Mouse (Mus musculus): ENCODE data around the gene Tnfaip8l1.

The Tnfaip8l1 gene

DNA sequence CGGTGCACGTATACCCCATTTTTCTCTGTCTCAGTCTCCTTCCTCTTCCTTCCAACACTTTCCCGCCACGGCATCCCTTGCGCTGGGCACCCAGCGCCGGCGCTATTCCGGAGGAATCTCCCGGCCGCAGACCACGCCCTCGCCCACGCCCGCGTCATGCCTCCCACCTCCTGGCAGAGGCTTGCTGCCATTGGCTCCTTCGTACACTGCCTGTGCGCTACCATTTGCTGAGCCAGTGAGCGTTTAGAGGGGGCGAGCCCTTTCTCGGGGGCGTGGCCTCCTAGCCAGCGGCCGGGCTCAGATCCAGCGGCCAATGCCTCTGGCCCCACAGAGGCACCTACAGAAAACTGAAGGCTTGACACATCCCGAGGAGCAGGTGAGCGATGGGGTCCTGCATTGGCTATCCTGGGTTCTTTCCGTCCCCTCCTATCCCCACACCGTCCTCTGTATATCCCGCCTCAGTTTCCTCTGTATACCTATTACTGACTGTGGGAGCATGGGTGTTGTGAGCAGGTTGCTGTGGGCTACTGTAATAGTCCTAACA is at the start of gene Tnfaip8l1:
Gene Tnfaip8l1 (plus strand): TSS at position 247 of the 544 bp plus-strand sequence.
- DNase-seq: peak; percentile 93

DNA sequence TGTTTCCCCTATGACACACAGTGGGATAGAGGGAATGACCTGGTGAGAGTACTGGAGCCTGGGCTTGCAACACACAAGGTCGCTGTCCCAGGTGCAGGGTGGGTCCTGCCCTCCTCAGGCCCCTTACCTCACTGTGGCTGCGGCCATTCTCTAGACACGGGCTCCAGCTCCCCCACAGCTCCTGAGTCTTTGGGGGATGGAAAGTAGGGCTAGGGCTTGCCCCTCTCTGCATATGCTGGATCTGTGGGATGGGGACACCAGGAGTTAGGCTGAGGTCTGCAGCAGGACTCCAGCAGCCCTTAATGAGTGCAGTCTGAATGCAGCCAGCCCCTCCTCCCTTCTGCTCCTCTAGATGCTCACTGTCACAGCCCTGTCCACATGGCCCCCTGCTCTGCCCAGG is 49.5 kb upstream of the Tnfaip8l1 start:
- no peak for DNase-seq

DNA sequence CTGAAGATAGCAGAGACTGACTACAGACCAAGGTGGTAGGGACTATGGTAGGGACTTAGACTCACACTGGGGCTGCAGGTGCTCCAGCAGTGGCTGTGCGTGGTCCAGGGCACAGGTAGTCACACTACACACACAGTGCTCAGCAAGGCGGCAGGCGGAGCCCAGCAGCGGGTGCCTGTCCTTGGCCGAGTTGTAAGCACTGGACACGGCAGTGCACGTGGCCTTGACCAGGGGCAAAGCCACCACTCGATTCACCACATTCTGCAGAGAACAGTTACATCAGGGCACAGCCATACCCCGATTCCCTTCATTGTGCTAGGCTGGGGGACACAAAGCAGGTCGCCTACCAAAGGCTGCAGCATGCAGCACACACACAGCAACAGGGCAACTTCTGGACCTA is 46.1 kb upstream of the Tnfaip8l1 start:
- no peak for DNase-seq

DNA sequence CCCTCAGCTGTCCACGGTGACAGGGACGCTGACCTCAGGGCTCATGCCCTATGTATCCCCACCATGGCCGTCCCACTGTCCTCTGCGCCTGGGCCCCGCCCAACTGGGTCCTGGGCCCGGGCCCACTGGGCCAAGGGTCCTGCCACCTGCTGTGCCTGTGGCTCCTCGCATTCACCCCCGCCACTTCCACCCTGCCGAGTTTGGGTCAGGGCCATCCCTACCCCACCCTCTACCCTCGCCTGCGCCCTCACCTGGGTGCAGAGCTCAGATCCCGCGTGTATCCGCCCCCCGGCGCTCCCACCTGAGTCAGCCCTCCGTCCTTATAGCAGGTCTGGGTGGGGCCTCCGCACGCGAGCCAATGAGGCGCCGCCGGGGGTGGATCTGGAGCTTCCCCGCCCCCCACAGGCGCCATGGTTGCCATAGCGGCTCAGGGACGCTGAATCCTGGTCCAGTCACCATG is 45.0 kb upstream of the Tnfaip8l1 start, which contains the start of gene Plin5:
Gene Plin5 (minus strand): TSS at position 346 of the 460 bp plus-strand sequence.
- DNase-seq: peak; percentile 81

DNA sequence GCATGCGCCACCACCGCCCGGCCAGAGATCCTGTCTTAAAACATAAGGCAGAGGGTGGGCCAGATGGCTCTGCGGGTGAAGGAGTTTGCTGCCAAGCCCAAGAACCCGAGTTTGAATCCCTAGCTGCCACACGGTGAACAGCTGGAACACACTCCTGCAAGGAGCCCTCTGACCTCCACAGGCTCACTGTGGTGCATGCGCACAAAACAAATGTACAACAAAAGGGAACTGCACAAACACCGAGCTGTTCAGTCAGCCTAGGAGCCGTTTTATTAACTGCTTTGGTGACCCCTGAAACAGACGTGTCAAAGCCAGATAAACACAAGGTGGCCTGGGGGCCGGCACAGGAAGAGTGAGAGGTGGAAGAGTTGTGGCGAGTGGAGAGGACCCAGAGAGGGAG is 42.8 kb upstream of the Tnfaip8l1 start:
- DNase-seq: no peak

DNA sequence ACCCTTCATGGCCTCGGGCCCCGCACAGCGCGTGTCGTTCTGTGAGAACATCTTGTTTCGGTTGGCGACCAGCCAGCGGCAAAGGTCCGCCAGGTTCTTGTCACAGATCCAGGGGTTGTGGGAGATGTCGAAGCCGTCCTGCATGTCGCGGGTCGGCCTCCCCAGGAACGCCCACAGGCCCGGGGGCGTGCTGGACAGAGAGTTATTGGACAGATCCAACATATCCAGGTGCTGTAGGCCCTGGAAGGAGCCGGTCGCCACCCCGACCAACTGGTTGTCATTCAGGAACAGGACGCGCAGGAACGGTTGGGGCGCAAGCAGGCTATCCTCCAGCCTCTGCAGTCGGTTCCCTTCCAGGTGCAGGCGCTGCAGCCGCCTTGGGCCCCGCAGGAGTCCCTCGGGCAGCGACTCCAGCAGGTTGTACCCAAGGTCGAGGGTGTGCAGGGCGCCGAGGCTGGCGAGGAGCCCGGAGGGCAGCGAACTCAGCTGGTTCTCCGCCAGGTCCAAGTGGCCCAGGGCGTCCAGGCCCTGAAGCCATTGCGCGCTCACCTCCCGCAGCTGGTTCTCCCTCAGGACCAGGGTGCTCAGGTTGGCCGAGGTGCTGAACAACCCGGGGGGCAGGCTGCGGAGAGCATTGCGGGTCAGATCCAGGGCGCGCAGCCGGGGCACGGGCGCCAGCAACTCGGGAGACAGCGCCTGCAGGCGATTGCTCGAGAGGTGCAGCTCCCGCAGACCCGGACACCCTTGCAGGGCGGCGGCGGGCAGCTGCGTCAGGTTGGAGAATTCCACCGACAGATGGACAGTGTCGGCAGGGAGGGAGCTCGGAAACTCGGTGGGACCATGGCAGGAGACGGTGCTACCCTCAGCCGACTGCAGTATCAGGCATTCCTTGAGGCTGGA is 42.0 kb upstream of the Tnfaip8l1 start:
- peak; percentile 85 for DNase-seq

DNA sequence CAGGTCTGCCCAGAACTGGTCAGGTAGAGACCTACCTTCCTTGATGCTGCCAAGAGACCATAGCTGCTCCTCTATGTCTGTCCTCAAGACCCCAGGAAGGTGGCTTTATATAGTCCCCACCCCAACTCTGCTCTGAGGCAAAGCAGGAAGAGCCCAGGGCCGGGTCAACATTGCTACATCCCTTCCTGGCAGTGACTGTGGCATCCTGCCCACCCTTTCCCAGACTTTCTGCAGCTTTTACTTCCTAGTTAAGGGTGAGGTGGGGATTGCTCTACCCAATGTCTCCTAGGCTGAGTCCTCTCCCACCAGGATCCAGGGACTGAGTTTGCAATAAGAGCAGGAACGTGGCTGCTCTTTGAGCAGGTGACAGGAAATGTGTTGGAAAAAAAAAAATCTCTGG is 40.5 kb upstream of the Tnfaip8l1 start, which contains the start of gene Lrg1:
Gene Lrg1 (minus strand): TSS at position 176 of the 400 bp plus-strand sequence.
- DNase-seq: no peak

DNA sequence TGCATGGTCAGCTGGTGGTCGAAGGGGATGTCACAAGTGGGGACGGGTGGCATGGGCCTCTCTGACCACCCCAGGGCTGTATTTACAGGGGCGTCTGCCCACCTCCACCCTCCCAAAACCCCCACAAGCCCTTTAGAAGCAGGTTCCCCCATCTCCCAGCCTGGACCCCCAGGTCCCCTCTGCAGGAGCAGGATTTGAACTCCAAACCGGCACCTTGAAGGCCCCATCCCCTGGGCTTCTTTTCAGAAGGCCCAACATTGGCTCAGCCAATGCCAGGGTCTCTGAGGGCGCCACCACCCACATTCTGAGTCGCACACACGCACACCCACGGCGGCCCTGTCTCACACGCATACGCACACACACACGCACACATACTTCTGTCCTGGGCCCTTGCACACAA is 39.1 kb upstream of the Tnfaip8l1 start:
- no peak for DNase-seq

DNA sequence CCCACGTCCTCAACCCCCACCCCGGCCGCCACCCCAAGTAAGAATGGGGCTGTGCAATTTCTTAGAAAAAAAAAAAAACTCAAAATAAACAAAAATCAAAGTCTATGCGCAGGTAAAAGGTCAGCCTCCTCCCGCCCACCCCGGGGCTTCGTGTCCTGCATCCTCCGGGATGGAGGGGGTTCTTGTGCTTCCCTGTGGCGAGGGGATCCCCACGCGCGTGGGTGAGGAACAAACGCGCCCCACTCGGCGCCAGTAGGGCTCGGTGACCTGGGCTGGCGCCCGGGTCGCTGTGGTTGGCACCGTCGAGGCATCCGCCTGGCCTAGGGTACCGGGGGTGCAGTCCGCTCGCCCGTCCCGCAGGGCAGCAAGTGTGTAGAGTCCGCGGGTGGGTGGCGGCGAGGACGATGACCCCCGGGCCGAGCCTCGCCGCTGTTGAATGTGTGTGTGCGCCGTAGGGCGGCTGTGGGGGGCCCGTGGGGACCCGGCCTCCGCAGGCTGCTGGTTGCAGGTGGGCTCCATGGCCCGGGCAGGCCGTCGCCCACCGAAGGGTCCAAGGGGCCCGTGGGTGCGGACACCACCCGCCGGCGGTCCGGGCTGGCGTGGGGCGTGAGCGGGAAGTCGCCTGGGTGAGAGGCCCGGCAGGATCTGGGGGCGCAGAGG is 38.5 kb upstream of the Tnfaip8l1 start:
- DNase-seq: no peak

DNA sequence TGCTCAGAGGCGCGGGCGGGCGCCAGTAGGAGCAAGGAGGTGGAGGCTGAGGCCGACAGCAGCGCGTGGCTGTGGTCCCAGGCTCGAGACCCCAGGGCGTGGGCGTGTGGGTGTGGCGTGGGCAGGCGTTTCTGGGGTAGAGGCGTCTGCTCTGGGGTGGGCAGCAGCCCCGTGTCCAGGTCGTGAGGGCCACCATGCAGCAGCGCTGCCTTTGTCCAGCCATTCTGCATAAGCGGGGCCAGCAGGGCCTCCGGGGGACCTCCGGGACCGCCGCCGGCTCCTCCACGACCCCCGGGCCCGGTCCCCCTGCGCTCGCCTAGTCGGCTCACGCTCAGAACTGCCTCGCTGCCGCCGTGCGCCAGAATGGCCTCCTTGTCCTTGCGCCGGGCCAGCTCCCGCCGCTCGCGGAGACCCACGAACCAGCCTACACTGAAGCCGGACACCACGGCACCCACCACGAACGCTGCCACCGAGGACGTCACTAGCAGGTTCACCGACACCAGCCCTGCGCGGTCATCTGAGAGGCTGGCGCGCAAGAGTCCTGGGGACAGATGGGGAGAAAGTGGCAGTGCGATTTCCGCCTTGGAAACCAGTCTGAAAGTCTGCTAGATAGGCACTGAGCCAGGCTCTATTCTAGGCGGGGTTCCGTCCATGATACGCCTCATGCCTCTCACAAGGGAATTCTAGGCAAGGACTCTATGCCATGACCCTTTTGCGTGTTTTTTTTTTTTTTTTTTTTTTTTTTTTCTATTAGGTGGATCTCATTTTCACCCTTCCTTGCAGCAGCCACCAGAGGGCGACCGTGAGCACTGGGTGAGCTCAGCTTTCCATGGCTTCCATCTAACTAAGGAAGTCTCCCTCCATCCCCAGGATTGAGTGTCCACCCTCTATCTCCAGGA is 37.7 kb upstream of the Tnfaip8l1 start:
- peak; percentile 69 for DNase-seq

DNA sequence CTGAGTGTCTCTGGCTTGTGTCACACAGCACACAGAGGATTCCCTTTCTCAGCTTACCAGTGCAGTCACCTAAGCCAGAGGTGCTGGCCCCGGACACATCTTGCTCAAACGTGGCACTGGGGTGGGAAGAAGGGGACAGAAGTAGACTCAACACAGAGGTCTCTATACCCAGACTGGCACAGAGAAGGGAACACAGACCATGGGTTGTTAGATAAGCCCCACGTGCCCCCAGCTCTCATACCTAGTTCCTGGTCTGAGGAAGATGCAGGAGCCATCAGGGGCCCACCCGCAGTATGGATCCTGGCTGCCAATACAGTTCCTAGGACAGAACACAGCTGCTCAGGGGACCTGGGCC is 37.0 kb upstream of the Tnfaip8l1 start:
- no peak for DNase-seq

DNA sequence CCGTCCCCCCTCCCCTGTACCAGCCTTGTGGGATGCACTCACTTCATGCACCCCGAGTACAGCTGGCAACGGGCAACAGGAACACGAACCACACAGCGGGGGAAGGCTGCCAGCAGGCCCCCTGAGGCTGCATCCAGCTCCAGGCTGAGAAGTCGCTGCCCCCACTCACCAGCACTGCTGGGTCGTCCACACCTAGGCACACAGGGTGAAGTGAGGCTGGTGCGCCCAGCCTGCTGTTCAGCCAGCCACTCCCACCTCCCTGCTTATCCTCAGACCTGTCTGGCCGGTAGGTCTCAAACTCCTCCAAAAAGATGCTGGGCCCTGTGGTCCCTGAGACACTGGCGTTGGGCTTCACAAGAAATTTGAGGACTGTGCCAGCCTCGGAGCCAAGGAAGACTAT is 36.1 kb upstream of the Tnfaip8l1 start:
- no peak for DNase-seq

DNA sequence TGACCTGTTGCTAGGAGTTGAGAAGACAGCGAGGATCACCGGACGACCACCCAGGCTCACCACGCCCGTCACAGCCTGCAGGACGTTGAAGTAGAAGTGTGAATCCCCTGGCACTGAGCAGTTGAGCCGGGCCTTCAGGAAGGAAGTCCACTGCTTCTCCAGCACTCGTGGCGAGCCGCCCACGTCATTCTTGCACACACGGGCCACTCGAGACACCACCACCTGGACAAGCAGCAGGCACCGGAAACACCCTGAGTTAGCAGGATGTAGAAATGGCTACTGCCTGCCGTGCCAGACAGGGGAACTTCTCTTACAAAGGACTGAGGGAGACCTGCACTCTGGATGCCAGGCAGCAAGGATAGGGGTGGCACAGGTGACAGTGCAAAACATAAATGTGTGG is 34.0 kb upstream of the Tnfaip8l1 start:
- DNase-seq: no peak

DNA sequence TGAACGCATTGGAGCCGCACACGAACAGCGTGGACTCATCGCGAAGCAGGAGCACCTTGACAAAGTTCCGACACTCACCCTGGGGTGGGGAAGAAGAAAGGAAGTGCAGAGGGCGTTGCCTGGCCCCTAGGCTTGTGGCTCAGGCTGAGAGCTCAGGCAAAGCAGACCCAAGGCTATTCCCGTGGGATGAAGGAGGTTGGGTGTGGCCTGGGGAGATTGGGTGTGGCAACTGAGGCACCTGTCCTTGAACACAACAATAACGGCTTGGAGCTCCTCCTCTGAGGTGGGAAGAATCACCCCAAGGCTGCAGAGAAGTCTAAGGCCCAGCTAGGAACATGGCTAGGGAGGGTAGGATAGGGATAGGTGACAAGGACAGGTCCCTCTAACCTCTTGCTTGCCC is 31.1 kb upstream of the Tnfaip8l1 start:
- DNase-seq: no peak

DNA sequence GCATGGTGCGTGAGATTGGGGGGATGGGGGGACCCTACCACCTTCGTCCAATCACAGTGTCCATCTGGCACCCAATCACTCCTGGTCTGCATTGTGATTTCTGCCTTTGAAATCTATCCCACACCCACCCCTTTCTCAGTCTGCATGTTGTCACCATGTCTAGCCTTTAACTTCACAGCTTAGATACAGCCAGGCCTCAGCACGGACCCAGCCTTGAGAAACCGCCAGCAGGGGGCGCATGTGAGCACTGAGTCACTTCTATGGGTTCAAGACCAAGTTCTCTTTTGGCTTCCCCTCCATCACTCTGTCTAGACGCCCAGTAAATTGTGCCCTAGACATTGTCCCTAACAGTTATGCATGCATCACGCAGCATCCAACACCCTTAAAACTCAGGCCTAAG is 30.5 kb upstream of the Tnfaip8l1 start:
- peak; percentile 76 for DNase-seq

DNA sequence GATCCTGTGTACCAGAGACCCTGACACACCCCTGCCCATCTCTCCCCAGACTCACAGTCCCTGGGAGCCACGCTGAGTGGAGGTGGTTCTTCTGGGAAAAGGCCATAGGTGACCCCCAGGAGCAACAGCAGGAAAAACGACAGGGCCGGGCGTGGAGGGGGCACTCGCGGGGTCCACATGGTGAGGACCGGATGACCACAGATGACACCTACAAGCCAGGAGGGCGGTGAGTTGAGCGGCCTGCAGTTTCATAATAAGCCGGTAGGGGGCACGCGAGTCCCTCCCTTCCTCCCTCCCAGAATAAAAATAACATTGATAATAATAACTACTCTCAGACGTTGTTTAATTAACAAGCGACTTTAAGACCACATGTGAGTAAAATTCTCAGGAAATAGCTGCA is 29.6 kb upstream of the Tnfaip8l1 start:
- peak; percentile 77 for DNase-seq

DNA sequence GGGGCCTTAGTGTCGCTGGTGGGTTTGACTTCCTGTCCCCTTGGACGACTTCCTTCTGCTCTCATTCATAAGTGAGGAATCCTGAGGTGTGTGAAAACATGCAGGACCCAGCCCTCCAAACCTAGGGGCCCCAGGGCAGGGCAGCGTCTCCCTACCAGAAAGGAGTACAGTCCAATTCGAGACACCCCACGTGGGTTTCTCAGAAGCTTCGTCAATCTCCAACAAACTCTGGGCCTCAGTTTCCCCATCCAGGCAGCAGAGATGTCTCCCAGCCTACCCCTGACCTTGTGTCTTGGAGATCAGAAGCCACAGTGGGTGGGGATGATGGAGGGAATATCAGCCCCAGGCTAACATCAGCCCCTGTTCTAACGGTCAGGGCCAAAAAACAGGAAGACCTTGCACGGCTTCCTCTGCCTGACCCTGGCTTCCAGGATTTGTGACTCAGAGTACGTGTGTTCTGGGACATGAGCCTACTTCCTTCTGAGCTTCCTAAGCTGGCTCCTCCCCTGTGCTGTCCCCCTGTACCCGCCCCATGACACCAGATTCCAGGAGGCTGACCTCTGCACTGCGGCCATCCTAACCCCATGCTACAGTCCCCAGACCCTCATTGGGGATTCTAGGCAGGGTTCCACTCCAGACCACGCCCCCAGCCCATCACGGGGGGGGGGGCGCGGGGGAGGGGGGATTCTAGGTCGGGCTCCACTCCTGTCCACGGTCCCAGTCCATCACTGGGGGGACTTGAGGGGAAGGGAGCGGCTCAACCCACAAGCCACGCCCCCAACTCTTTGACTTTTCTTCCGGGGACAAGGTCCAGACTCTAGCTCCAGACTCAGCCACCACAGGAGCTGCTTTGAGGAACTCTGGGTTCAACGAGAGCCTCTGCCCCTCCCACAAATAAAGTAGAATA is 28.6 kb upstream of the Tnfaip8l1 start:
- peak; percentile 77 for DNase-seq

DNA sequence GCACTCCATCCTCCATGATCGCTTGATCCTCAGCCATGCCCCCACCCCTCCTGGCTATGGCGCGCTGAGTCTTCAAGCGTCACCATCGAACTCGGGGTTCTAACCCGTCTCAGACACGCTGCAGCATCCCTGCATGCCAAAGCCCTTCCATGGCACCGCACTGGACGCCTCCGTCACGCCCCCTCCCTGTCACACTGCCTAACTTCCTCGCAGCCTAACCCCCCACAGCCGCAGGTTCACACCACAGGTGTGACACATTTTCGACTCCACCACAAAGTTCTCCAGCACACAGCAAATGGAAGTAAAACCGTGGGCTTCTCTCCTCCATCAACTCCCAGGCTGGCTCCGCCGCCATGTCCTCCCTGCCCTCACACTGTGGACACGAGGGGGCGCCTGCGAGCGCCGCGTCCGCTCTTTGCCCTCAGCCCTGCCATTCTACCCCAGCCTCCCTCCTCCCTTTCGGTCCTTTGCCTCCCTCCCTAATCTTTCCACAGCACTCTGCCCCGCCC is 27.8 kb upstream of the Tnfaip8l1 start:
- peak; percentile 79 for DNase-seq

DNA sequence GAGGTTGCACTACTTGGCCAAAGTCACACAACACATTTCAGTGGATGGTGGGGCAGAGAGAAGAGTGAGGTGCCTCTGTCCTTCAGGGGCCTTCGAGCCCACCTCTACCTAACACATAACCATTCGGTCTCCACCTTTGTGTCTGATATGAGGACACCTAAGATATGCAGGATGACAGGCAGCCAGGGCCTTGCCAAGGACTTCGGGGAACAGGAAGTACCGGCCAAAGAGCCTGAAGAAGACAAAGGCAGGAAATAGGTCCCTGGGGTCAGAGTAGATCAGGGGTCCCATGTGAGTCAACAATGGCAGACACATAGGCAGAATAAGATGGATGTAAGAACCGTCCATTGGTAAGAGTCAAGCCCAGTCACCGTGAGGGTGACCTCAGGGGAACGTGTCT is 25.7 kb upstream of the Tnfaip8l1 start:
- no peak for DNase-seq

DNA sequence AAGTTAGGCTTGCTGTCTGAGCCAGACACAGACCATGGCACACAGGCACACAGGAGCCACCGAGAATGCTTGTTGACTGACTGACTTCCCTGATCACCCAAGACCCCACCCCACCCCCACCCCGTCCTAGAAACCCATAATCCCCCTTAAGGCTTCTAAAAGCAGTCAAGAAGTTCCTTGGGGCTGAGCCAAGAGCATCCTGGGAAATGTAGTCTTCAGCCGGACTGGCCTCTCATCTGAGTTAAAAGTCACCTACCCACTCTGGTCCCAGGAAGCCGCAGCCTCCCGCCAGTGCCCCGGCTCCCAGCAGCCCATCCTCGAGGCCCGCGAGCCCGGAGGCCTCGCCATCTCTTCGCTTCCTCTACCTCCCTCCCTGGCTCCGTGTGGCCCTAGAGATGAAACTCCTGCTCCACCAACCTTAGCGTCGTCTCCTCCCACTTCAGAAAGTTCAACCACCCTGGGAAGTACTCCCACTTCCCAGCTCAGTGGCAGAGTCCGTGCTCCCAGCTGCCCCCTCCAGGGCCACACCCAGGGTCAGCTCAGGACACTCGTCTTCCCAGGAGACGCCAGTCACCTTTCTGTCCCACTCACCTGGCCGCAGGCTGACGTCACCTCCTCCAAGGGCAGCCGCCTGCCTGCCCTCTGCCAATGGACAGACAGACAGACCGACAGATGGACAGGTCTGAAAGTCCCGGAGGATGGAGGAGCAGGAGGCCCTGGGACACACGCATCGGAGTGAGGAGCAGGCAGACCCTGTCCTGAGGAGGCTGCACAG is 24.3 kb upstream of the Tnfaip8l1 start:
- no peak for DNase-seq

DNA sequence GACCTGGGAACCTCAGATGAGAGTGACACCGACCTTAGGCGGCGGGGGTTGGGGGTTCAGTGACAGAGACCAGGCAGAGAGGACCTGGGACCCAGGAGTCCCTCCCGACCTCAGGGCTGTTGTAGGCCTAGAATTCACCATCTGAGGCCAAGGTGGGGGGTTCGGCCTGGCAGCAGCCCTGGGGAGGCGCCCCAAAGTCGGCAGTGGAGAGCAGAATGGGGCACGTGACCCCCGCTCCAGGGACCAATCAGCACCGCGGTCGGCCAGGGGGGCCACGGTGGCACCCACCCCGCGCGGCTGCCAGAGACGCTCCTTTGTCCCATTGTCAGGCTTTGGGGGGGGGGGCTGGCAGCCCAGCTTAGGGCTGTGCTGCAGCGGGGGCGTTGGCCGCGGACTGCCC is 22.9 kb upstream of the Tnfaip8l1 start:
- DNase-seq: no peak

All from kidney, adult 18-20 months (tissue).